Mouse (Mus musculus) midbrain, embryonic 11.5 days (tissue): ENCODE measurements at regions not wholly inside any gene's neighbourhood (a gene's known extent, or its start where the extent isn't known, plus 50 kb on each side); places are given as distances from the start of the nearest gene placed in this dataset.

Experiments
- ATAC-seq: fragments of 200-750 bp; cut with Nextera tagmentation; 2 replicates; pipeline ENCODE4 v1.8.0; 2017; ENCODE audit warnings: moderate TSS enrichment, moderate library complexity; ENCODE audit not compliant: low FRiP score
- DNase-seq: peaks from one replicate; pipeline ENCODE4 v3.0.0; 2015; ENCODE audit warnings: low spot score; ENCODE audit errors: missing footprints
- H3K27ac ChIP-seq: fragments of 300-500 bp; sonication (generic); 2 replicates; pipeline ENCODE4 v1.5.1; 2014; ENCODE audit warnings: low read depth, low read length
- H3K27me3 ChIP-seq: fragments of 300-500 bp; sonication (generic); 2 replicates; pipeline ENCODE4 v1.6.1; 2014; ENCODE audit warnings: mild to moderate bottlenecking, low read length, moderate library complexity, mixed read lengths; ENCODE audit not compliant: control insufficient read depth, insufficient read depth
- H3K36me3 ChIP-seq: fragments of 300-500 bp; sonication (generic); 2 replicates; pipeline ENCODE4 v1.6.1; 2014; ENCODE audit warnings: mild to moderate bottlenecking, low read length, moderate library complexity, mixed read lengths; ENCODE audit not compliant: control insufficient read depth, insufficient read depth
- H3K4me1 ChIP-seq: fragments of 300-500 bp; sonication (generic); 2 replicates; pipeline ENCODE4 v1.6.1; 2014; ENCODE audit warnings: low read length; ENCODE audit not compliant: control insufficient read depth, insufficient read depth
- H3K4me2 ChIP-seq: fragments of 300-500 bp; sonication (generic); 2 replicates; pipeline ENCODE4 v1.6.1; 2014; ENCODE audit warnings: mild to moderate bottlenecking, moderate library complexity
- H3K4me3 ChIP-seq: fragments of 300-500 bp; sonication (generic); 2 replicates; pipeline ENCODE4 v1.5.1; 2014; ENCODE audit warnings: low read depth, low read length
- H3K9ac ChIP-seq: fragments of 300-500 bp; sonication (generic); 2 replicates; pipeline ENCODE4 v1.6.1; 2014; ENCODE audit warnings: low read length
- H3K9me3 ChIP-seq: fragments of 300-500 bp; sonication (generic); 2 replicates; pipeline ENCODE4 v1.6.1; 2016; ENCODE audit warnings: low read length; ENCODE audit not compliant: control insufficient read depth
- WGBS: fragments of 180-500 bp; shearing (Covaris S2); extraction: QIAGEN DNeasy Blood & Tissue Kit; methylation state at CpG from one replicate; pipeline ENCODE4 v1.1.7; 2014; 5-methylcytosine and 5-hydroxymethylcytosine counted together

DNA sequence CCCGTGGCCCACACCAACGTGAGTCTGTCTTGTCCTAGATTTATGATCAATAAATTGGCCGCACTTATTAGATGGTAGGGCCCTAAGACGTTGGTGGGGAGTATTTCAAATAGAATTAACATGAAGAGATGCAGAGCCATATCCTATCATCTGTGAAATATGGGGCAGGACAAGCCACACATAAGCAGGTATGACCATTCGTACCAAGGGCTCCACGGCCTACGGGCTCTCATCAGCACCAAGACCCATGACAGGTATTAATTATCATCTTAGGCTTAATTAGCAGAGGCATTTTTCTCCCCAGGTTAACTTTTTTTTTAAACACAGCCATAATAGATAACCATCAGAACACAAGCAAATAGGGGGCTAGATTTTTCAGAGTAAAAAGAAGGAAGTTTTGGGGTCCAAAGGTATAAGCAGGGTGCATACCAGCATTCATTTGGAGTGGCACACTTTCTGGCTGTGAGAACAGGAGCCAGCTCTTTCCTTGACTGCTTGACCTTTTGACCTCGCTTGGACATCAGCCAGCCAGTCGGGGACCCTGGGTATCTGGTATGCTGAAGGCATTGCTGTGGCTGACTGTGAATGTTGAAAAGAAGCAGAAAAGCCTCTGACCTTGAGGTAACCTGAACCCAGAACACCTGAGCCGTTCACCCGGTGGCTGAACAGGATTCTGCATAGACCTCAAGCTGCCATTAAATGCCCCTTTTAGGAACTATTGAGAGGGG lies 185.8 kb downstream of the Snx10 start:
- 61% methylated on average over 11 of the region's 11 CpGs for WGBS
- no peak for DNase-seq
- H3K4me3 ChIP-seq = no peak overlapping the region
- H3K9ac ChIP-seq = no peak overlapping the region
- no peak for ATAC-seq
- H3K4me2 ChIP-seq = no peak overlapping the region
- no peaks in the 10 kb centered on the region for H3K27me3 ChIP-seq
- no peaks in the 10 kb centered on the region for H3K36me3 ChIP-seq
- H3K4me1 ChIP-seq = 0 out of 2 replicates have a peak, but pooled peaks cover 2% of the 10 kb centered on the region
- H3K27ac ChIP-seq = no peak overlapping the region
- H3K9me3 ChIP-seq = no peaks in the 10 kb centered on the region

DNA sequence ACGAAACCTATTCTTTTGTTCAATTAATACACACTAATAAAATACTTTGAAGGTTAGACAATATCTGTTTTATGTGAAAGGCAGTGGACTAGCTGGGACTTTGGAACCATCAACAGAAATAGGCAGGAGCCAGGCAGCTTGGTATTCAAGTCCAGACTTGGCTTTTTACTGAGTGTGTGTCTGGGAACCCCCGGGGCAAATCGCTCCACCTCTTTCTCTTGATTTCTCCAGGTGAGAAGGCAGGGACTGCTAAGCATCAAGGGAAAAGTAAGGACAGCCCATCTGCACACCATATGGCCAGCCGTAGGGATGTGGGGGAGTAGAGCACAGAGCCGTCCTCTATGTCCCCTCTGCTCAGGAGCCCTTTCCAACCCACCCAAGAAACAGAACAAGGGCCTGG lies 186.5 kb downstream of the Snx10 start:
- ATAC-seq (no peak), DNase-seq (no peak)
- Histone ChIP-seq H3K4me1 (peaks cover 6% of the 10 kb centered on the region; the same call in 1 of the 2 replicates), H3K9ac (no peak overlapping the region), H3K4me2 (no peak overlapping the region), H3K27me3 (no peaks in the 10 kb centered on the region), H3K27ac (no peak overlapping the region), H3K36me3 (no peaks in the 10 kb centered on the region), H3K4me3 (no peak overlapping the region), H3K9me3 (no peaks in the 10 kb centered on the region)
- 84% methylated on average over 5 of the region's 5 CpGs for WGBS

DNA sequence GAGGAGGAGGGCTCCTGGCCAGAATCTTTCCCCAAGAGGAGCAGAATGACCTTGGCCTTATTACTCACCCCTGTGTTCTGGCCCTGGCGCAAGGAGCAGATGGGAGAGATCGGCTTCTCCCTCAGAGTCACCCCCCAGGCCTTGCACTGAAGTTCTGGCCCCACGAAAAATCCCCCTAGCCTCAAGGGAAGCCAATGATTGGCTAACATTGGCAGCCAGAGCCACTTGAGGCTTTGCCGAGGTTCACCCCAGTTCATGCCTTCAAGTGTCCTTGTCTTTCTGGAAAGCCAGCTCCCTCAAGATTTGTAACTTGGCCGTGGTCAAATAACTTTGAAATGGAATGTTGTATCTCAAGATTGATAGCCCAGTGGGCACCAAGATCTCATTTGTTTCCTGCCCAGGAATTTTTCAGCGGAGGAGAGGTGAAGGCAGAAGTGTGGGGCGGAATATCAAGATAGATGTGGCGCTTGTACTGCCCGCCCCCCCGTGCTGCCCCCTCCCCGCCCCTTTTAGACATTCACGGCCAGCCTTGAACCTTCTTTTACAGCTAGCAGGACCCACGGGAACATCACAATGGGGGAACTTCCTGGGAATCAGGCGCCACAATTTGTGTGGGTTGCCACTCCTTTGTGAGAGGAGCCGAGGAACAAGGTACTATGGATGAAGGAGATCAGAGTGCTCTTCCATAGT lies 187.4 kb downstream of the Snx10 start:
- Histone ChIP-seq H3K9me3 (no peaks in the 10 kb centered on the region), H3K4me1 (peaks cover 12% of the 10 kb centered on the region; the same call in 1 of the 2 replicates), H3K27me3 (no peaks in the 10 kb centered on the region), H3K36me3 (no peaks in the 10 kb centered on the region), H3K4me3 (no peak overlapping the region), H3K4me2 (no peak overlapping the region), H3K9ac (no peak overlapping the region), H3K27ac (no peak overlapping the region)
- 91% methylated on average over 15 of the region's 15 CpGs for WGBS
- ATAC-seq (no peak), DNase-seq (no peak)

DNA sequence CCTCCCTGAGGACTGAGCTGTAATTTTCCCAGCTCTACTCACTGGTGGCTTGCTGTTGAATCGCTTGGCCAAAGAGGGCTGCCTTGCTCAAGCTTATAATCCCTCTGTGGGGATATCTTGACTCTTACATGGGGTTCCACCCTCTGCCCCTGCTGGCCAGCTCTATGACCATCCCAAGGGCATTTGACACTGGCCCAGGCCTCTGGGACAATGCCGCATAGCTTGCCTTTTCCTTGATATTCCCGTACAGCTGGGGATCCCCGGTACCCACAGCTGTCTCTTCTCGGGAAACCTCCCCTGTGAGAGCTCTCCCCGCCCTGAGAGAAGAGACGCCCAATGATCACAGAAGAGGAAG lies 187.9 kb downstream of the Snx10 start:
- Histone ChIP-seq H3K27me3 (no peaks in the 10 kb centered on the region), H3K36me3 (no peaks in the 10 kb centered on the region), H3K27ac (no peak overlapping the region), H3K9ac (no peak overlapping the region), H3K4me3 (no peak overlapping the region), H3K4me1 (peaks cover 12% of the 10 kb centered on the region; the same call in 1 of the 2 replicates), H3K4me2 (no peak overlapping the region), H3K9me3 (no peaks in the 10 kb centered on the region)
- WGBS = 88% methylated on average over 7 of the region's 7 CpGs
- DNase-seq (no peak), ATAC-seq (no peak)

DNA sequence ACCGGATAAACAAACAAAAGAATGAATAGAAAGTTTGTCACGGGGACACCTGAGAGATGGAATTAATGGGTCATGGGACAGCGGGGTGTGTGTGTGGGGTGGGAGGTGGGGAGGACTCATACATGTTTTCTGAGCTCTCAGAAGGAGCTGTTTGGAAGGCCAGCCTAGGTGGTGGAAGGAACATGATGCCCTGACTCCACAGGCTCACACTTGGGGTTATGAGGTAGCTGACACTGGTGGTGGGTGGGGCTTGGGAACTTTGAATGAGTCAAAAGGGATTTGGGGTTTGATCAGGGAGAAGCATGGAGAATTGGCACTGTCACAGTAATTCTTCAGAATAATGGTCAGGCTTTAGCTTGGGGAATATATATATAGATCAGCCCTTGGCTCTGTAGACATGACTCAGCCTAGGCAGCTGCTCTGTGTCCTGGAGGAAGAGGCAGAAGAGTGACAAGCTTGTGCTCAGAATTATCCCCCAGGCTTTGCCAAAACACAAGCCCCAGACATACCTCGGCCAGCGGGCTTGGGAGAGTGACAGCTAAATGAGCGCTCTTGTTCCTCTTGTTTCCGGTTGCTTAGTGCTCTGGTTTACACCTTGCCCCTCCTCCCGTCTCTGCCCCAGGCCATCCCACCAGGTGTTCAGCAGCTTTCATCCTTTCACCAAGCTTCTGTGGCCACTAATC lies 191.6 kb downstream of the Snx10 start:
- WGBS = 27% methylated on average over 8 of the region's 8 CpGs
- Histone ChIP-seq H3K27me3 (no peaks in the 10 kb centered on the region), H3K9me3 (no peaks in the 10 kb centered on the region), H3K27ac (no peak overlapping the region), H3K9ac (no peak overlapping the region), H3K4me1 (peaks cover 10% of the 10 kb centered on the region; the same call in 1 of the 2 replicates), H3K4me3 (no peak overlapping the region), H3K36me3 (no peaks in the 10 kb centered on the region), H3K4me2 (no peak overlapping the region)
- ATAC-seq (peak; percentile 72), DNase-seq (peak; percentile 89)

DNA sequence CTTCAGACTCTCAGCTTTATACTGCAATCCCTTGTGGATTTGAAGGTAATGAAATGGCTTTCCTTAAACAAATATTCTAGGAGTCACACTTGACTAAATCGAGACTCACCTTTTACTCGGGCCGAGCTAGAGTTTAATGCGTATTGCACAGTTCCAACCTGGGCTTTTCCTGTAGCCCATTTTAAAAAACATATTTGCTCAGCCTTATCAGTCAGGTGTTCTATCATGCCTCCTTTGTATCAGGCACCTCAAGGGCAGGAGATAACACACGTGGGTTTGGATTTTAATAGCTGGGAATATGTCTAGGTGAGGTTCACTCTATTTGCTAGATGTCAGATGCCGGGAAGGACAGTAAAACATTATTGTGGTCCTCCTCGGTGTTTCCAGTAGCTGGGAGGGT lies 193.7 kb downstream of the Snx10 start:
- DNase-seq = no peak
- no peaks in the 10 kb centered on the region for H3K36me3 ChIP-seq
- WGBS = 88% methylated on average over 7 of the region's 7 CpGs

DNA sequence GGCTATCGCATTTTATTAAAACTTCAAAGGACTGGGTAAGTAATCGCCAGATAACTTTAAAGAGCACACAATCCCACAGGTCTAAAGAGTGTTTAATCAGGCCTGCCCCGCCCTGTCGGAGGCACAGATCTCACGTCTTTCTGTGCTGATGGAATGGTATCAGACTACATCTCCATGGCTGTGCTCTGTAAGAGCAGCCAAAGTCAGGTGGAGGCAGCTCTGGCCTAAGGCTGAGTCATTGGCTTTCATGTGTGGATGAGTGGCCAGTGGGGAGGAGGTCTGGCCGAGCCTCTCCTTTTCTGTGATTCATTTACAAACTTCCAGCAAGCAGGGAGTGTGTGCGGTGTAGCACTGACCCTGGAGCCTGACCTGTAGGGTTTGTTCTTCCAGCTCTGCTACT lies 197.0 kb downstream of the Snx10 start:
- Histone ChIP-seq H3K9ac (no peak overlapping the region), H3K27ac (no peak overlapping the region), H3K9me3 (no peaks in the 10 kb centered on the region), H3K4me3 (no peak overlapping the region), H3K36me3 (no peaks in the 10 kb centered on the region), H3K4me2 (no peak overlapping the region), H3K27me3 (no peaks in the 10 kb centered on the region), H3K4me1 (peaks cover 2% of the 10 kb centered on the region; the same call in 1 of the 2 replicates)
- DNase-seq (no peak), ATAC-seq (no peak)
- WGBS = 72% methylated on average over 7 of the region's 7 CpGs

More for the DNA sequence above, 193.7 kb downstream of the Snx10 start:
- no peak overlapping the region for H3K4me3 ChIP-seq
- no peak overlapping the region for H3K9ac ChIP-seq
- peaks cover 10% of the 10 kb centered on the region; the same call in 1 of the 2 replicates for H3K4me1 ChIP-seq
- no peak for ATAC-seq
- no peaks in the 10 kb centered on the region for H3K27me3 ChIP-seq
- H3K27ac ChIP-seq = no peak overlapping the region
- no peak overlapping the region for H3K4me2 ChIP-seq
- no peaks in the 10 kb centered on the region for H3K9me3 ChIP-seq

DNA sequence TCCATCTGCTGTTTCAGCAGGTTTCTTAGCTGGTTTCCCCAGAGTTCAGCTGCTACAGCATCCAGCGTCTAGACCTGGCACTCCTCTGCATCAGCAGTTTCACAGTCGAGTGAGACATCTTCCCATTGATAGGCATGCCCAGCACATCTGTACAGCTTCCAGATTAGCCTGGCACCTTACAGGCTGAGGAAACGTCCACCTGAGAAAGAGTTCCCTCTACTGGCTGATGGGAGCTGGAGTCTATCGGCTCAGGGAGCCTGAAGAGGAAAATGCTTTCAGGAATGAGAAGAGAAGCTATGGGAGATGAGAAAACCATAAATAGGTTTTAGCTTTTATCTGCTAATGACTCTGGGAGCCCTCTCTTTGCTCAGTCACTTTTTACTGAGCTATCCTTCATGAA lies 199.4 kb downstream of the Snx10 start:
- Histone ChIP-seq H3K4me3 (no peak overlapping the region), H3K9ac (no peak overlapping the region), H3K27ac (no peak overlapping the region), H3K4me1 (no peaks in the 10 kb centered on the region), H3K36me3 (no peaks in the 10 kb centered on the region), H3K9me3 (no peaks in the 10 kb centered on the region), H3K4me2 (no peak overlapping the region), H3K27me3 (no peaks in the 10 kb centered on the region)
- no peak for ATAC-seq
- WGBS = 46% methylated on average over 4 of the region's 4 CpGs
- no peak for DNase-seq

DNA sequence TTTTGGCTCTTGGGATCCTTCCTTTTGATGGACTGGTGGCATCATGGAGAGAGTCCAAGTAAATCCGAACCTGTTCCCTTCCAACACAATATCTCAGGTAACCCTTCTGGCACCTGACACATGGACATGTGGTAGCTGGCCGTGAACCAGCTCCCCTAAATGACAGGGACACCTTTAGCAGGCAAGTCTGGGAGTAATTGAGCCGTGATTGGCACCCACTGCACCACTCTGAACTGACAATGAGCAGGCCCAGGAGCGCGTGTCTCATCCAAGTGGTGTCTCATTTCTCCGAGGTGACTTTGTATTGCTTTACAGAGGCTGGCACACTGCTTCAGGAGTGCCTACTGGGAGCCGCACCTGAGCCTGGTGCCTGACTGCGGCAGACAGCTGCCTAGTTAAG lies 203.5 kb downstream of the Snx10 start:
- H3K27ac ChIP-seq = no peak overlapping the region
- DNase-seq (no peak), ATAC-seq (no peak)
- no peak overlapping the region for H3K4me3 ChIP-seq
- no peak overlapping the region for H3K9ac ChIP-seq
- no peak overlapping the region for H3K4me2 ChIP-seq
- H3K9me3 ChIP-seq = no peaks in the 10 kb centered on the region
- H3K36me3 ChIP-seq = no peaks in the 10 kb centered on the region
- no peaks in the 10 kb centered on the region for H3K27me3 ChIP-seq
- WGBS = 87% methylated on average over 8 of the region's 8 CpGs
- no peaks in the 10 kb centered on the region for H3K4me1 ChIP-seq
